Mouse (Mus musculus) MEL (cell line): ENCODE results near the gene Elk4. TPM values are rescaled to one million over a fixed set of nuclear protein-coding genes. Genes with fewer than 3 reads are reported as not detected.

ENCODE experiments used
- DNase-seq: peaks from one replicate; pipeline ENCODE4 v3.0.0; 2011; ENCODE audit warnings: low read depth, low spot score
- H3K27ac ChIP-seq: 2 replicates; pipeline ENCODE4 v1.5.1; 2012; ENCODE audit warnings: low read depth, mild to moderate bottlenecking, control low read depth, low read length, moderate library complexity; ENCODE audit not compliant: control insufficient read depth
- H3K27me3 ChIP-seq, 2 experiments: fragments of 150-350 bp in 1 of 2; sonication (generic) in 1 of 2; 2 replicates each; pipeline ENCODE4 v1.6.1; 2012; ENCODE audit warnings: low read length in 2 of 2, mild to moderate bottlenecking in 2 of 2, improper control_type of control experiment in 1 of 2, moderate library complexity in 1 of 2; ENCODE audit not compliant: insufficient read depth in 2 of 2, control insufficient read depth in 1 of 2
- H3K36me3 ChIP-seq, 2 experiments: 2 replicates each; pipeline ENCODE4 v1.6.1; 2012 to 2014; ENCODE audit warnings: low read length in 2 of 2, improper control_type of control experiment in 1 of 2, inconsistent platforms in 1 of 2, mild to moderate bottlenecking in 1 of 2; ENCODE audit not compliant: insufficient read depth in 2 of 2, control insufficient read depth in 1 of 2
- H3K4me1 ChIP-seq, 2 experiments: fragments of 150-350 bp in 1 of 2; sonication (generic) in 1 of 2; 2 replicates each; pipeline ENCODE4 v1.6.1; 2012; ENCODE audit warnings: low read length in 2 of 2, improper control_type of control experiment in 1 of 2, mild to moderate bottlenecking in 1 of 2; ENCODE audit not compliant: insufficient read depth in 2 of 2, control insufficient read depth in 1 of 2
- H3K4me3 ChIP-seq, 2 experiments: fragments of 150-350 bp in 1 of 2; sonication (generic) in 1 of 2; 2 replicates each; pipeline ENCODE4 v1.5.1; 2012; ENCODE audit warnings: low read depth in 2 of 2, low read length in 2 of 2, mild to moderate bottlenecking in 2 of 2, moderate library complexity in 2 of 2, control low read depth in 1 of 2, improper control_type of control experiment in 1 of 2; ENCODE audit not compliant: control insufficient read depth in 1 of 2, insufficient read depth in 1 of 2
- H3K79me2 ChIP-seq: 2 replicates; pipeline ENCODE4 v1.6.1; 2012; ENCODE audit warnings: mild to moderate bottlenecking, low read length, moderate library complexity; ENCODE audit not compliant: control insufficient read depth, poor library complexity, insufficient read depth
- H3K9ac ChIP-seq: 2 replicates; pipeline ENCODE4 v1.6.1; 2012; ENCODE audit warnings: low read depth, mild to moderate bottlenecking, control low read depth, low read length, moderate library complexity; ENCODE audit not compliant: control insufficient read depth, poor library complexity, severe bottlenecking
- H3K9me3 ChIP-seq: fragments of 150-350 bp; sonication (generic); replicated peaks from 2 replicates; pipeline ENCODE4 v1.6.1; 2012; ENCODE audit warnings: mild to moderate bottlenecking, low read length, improper control_type of control experiment, moderate library complexity; ENCODE audit not compliant: insufficient read depth
- BHLHE40 ChIP-seq: IDR thresholded peaks from 2 replicates; pipeline ENCODE4 v1.6.1; 2012; ENCODE audit warnings: low read depth, mild to moderate bottlenecking, inconsistent platforms, low read length, improper control_type of control experiment, borderline replicate concordance
- CHD1 ChIP-seq: IDR thresholded peaks from 2 replicates; pipeline ENCODE4 v1.6.1; 2012; ENCODE audit warnings: low read depth, mild to moderate bottlenecking, inconsistent platforms, low read length, improper control_type of control experiment
- CTCF ChIP-seq, 3 experiments: IDR thresholded peaks in 2 of 3; conservative IDR thresholded peaks in 1 of 3; 2 replicates each; pipeline ENCODE4 v1.5.1; 2011 to 2012; ENCODE audit warnings: low read length in 3 of 3, low read depth in 2 of 3, mild to moderate bottlenecking in 2 of 3, improper control_type of control experiment in 1 of 3, inconsistent platforms in 1 of 3, mixed read lengths in 1 of 3, moderate library complexity in 1 of 3; ENCODE audit not compliant: control insufficient read depth in 1 of 3, insufficient read depth in 1 of 3, poor library complexity in 1 of 3, severe bottlenecking in 1 of 3
- EP300 ChIP-seq, 2 experiments: IDR thresholded peaks; 2 replicates each; pipeline ENCODE4 v1.6.1; 2011; ENCODE audit warnings: improper control_type of control experiment in 2 of 2, low read length in 2 of 2, low read depth in 1 of 2, mild to moderate bottlenecking in 1 of 2
- ETS1 ChIP-seq: IDR thresholded peaks from 2 replicates; pipeline ENCODE4 v1.6.1; 2012; ENCODE audit warnings: low read depth, mild to moderate bottlenecking, inconsistent platforms, low read length, improper control_type of control experiment, moderate library complexity
- GABPA ChIP-seq: IDR thresholded peaks from 2 replicates; pipeline ENCODE4 v1.6.1; 2012; ENCODE audit warnings: low read depth, mild to moderate bottlenecking, inconsistent platforms, low read length, improper control_type of control experiment, moderate library complexity
- GATA1 ChIP-seq: IDR thresholded peaks from 2 replicates; pipeline ENCODE4 v1.6.1; 2011; ENCODE audit warnings: low read depth, low read length, improper control_type of control experiment
- MAX ChIP-seq: IDR thresholded peaks from 2 replicates; pipeline ENCODE4 v1.6.1; 2011; ENCODE audit warnings: low read length, improper control_type of control experiment
- MEF2A ChIP-seq: IDR thresholded peaks from 2 replicates; pipeline ENCODE4 v1.6.1; 2014; ENCODE audit warnings: low read depth, mild to moderate bottlenecking, inconsistent platforms, low read length, improper control_type of control experiment; ENCODE audit not compliant: poor library complexity, insufficient replicate concordance, severe bottlenecking; ENCODE audit errors: extremely low read depth
- MYC ChIP-seq: IDR thresholded peaks from 2 replicates; pipeline ENCODE4 v1.6.1; 2011; ENCODE audit warnings: low read depth, mild to moderate bottlenecking, low read length, improper control_type of control experiment, moderate library complexity
- NRF1 ChIP-seq: IDR thresholded peaks from 2 replicates; pipeline ENCODE4 v1.6.1; 2014; ENCODE audit warnings: low read depth, mild to moderate bottlenecking, inconsistent platforms, low read length, improper control_type of control experiment, moderate library complexity; ENCODE audit not compliant: poor library complexity, insufficient read depth, severe bottlenecking
- POLR2AphosphoS5 ChIP-seq: IDR thresholded peaks from 2 replicates; pipeline ENCODE4 v1.6.1; 2012; ENCODE audit warnings: low read depth, borderline replicate concordance, mild to moderate bottlenecking, inconsistent platforms, low read length, moderate library complexity, mixed read lengths
- RAD21 ChIP-seq: IDR thresholded peaks from 2 replicates; pipeline ENCODE4 v1.6.1; 2011; ENCODE audit warnings: mild to moderate bottlenecking, low read depth, low read length, improper control_type of control experiment
- SMC3 ChIP-seq: IDR thresholded peaks from 2 replicates; pipeline ENCODE4 v1.6.1; 2011; ENCODE audit warnings: low read depth, low read length, improper control_type of control experiment
- USF2 ChIP-seq, 2 experiments: IDR thresholded peaks; 2 replicates each; pipeline ENCODE4 v1.6.1; 2011 to 2012; ENCODE audit warnings: improper control_type of control experiment in 2 of 2, low read length in 2 of 2, borderline replicate concordance in 1 of 2, inconsistent platforms in 1 of 2, low read depth in 1 of 2, mild to moderate bottlenecking in 1 of 2; ENCODE audit not compliant: insufficient read depth in 1 of 2
- ZKSCAN1 ChIP-seq: IDR thresholded peaks from 2 replicates; pipeline ENCODE4 v1.6.1; 2012; ENCODE audit warnings: low read depth, mild to moderate bottlenecking, inconsistent platforms, low read length, improper control_type of control experiment, moderate library complexity
- ZNF384 ChIP-seq: IDR thresholded peaks from 2 replicates; pipeline ENCODE4 v1.6.1; 2012; ENCODE audit warnings: low read depth, mild to moderate bottlenecking, inconsistent platforms, low read length, improper control_type of control experiment
- polyA plus RNA-seq, 2 experiments: library from polyadenylated mRNA; stranded (reverse) in 1 of 2; unstranded in 1 of 2; fragments of >175 nt in 1 of 2; fragments of >200 nt in 1 of 2; gene quantifications; 2 replicates each; pipeline versions ENCODE4 v1.2.1 to v1.2.4; 2012; ENCODE audit warnings: low replicate concordance in 2 of 2, low read depth in 1 of 2; ENCODE audit not compliant: insufficient read length in 2 of 2, insufficient read depth in 1 of 2, missing spikeins in 1 of 2
- total RNA-seq: library from RNA; depleted of rRNA; stranded (reverse); fragments of 300-350 nt; gene quantifications from 2 replicates; pipeline ENCODE4 v1.2.3, GENCODE M21; 2012

Elk4 gene
- total and polyA plus RNA-seq, 3 experiments = 19.4 to 191 (median 20.3) TPM

GRCm38 (mm10) chr1:131962606-131963084 is 44.8 kb upstream of the Elk4 start, which contains the start of gene Slc45a3 (continued):
- no peak for TF ChIP-seq MEF2A
- TF ChIP-seq GABPA = no peak
- TF ChIP-seq MYC = no peak
- peak; percentile 70 for TF ChIP-seq NRF1
- TF ChIP-seq BHLHE40 = no peak
- TF ChIP-seq ZKSCAN1 = no peak
- TF ChIP-seq SMC3 = no peak

GRCm38 (mm10) chr1:131963085-131963951 is 44.1 kb upstream of the Elk4 start:
- no peaks in the 10 kb centered on the region for H3K9me3 ChIP-seq
- H3K4me3 ChIP-seq = peak overlapping the region; percentile 69 to 93
- H3K27ac ChIP-seq = peak overlapping the region; percentile 76
- H3K9ac ChIP-seq = peak overlapping the region; percentile 74
- H3K79me2 ChIP-seq = peaks cover 50% of the 10 kb centered on the region
- TF ChIP-seq CHD1 (no peak; the same call in 1 of the 2 replicates), ZKSCAN1 (no peak), BHLHE40 (no peak), EP300 (IDR thresholded peaks at IDR 0.05; ENCODE audit: low read depth in 1 of 2, low read length in 2 of 2) (no peak), MAX (no peak), CTCF (IDR thresholded peaks at IDR 0.05 in 2 of 3, conservative IDR thresholded peaks at IDR 0.05 in 1 of 3; ENCODE audit: control insufficient read depth in 1 of 3, insufficient read depth in 1 of 3, low read depth in 2 of 3, low read length in 3 of 3, poor library complexity in 1 of 3, severe bottlenecking in 1 of 3) (no peak), SMC3 (no peak), ZNF384 (no peak), ETS1 (no peak; the same call in 1 of the 2 replicates), GATA1 (no peak), GABPA (no peak), POLR2AphosphoS5 (no peak), RAD21 (no peak), USF2 (IDR thresholded peaks at IDR 0.05; ENCODE audit: borderline replicate concordance in 1 of 2, insufficient read depth in 1 of 2, low read depth in 1 of 2, low read length in 2 of 2) (no peak), MYC (no peak)
- H3K36me3 ChIP-seq = peaks cover 0 to 36% of the 10 kb centered on the region in 2 experiments; a peak in 3 of 4 replicates
- H3K4me1 ChIP-seq = peaks cover 24% of the 10 kb centered on the region in 2 experiments
- DNase-seq = peak; percentile 77
- H3K27me3 ChIP-seq = no peaks in the 10 kb centered on the region
